ENCODE assay signal across 15 mouse cellular contexts in genomic region chr3:39736639-39737038, GRCm38 (mm10).
"Had no signal": no experiment of that assay in that cellular context is flagged by ENCODE, and none has a peak within 500 bp of the region (broad histone marks: within the 10 kb centered on the region; RNA-seq: fewer than 3 reads in every experiment).

No protein-coding gene starts in this region.

- H3K27ac ChIP-seq: kidney, postnatal 0 days; limb, embryonic 13.5 days; liver, embryonic 14.5 days; neural tube, embryonic 12.5 days had no signal

- H3K27me3 ChIP-seq: limb, embryonic 13.5 days; neural tube, embryonic 12.5 days had no signal

- DNase-seq: kidney, adult 9 months; kidney, postnatal 36 days; left cerebral cortex, postnatal 4 days; lung, adult 2 months; lung, postnatal 36 days; midbrain, embryonic 14.5 days; retina, postnatal 1 day; right cerebral cortex, postnatal 14 days; thymus, postnatal 36 days had no signal

- H3K4me2 ChIP-seq: limb, embryonic 13.5 days; neural tube, embryonic 12.5 days had no signal

- ATAC-seq: intestine, postnatal 0 days; lung, postnatal 0 days had no signal

- H3K4me3 ChIP-seq: limb, embryonic 13.5 days; neural tube, embryonic 12.5 days had no signal

- H3K4me1 ChIP-seq: limb, embryonic 13.5 days; neural tube, embryonic 12.5 days had no signal

- H3K9ac ChIP-seq: limb, embryonic 13.5 days; liver, embryonic 14.5 days; neural tube, embryonic 12.5 days had no signal

- H3K36me3 ChIP-seq: limb, embryonic 13.5 days; neural tube, embryonic 12.5 days had no signal

- H3K9me3 ChIP-seq: limb, embryonic 13.5 days; neural tube, embryonic 12.5 days had no signal
